Mouse (Mus musculus): ENCODE measurements at regions not wholly inside any gene's neighbourhood (a gene's known extent, or its start where the extent isn't known, plus 50 kb on each side); places are given as distances from the start of the nearest gene placed in this dataset.
A peak's percentile ranks its signal among the peaks of the same experiment; 100 is the strongest.
"Not testable (repeated sequence)": the region's sequence is repeated elsewhere in the genome, so short reads cannot be mapped to it uniquely, and the experiment has no call there.

DNA sequence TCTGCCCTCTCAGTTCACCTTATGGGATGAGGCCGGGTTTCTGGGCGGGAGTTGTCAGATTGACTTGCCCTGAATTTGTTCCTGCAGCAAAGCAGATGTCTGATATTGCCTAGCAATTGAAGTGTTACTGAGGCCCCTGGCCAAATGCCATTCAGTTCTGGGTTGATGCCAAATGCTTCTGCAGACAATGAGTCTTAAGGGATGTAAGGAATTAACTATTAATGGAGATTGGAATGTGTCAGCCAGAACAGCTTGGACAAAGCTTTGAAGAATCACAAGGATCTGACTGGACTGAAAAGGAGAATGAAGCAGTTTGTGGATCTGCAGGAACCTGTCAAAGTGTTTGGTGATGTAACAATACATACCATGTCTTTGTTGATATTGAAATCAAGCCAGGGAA is 140.7 kb upstream of the Cldn34b3 start:
- H3K4me1 ChIP-seq (replicated peaks; ENCODE audit: insufficient read depth, low read length) = no peaks in the 10 kb centered on the region; the same call in 1 of the 2 replicates
- no peak overlapping the region for H3K27ac ChIP-seq
- no peak overlapping the region for H3K4me3 ChIP-seq (replicated peaks; ENCODE audit: low read depth, low read length)
- H3K9ac ChIP-seq (ENCODE audit: low read depth, low read length) = no peak overlapping the region
- WGBS = 42% methylated on average over 2 of the region's 2 CpGs
- DNase-seq (ENCODE audit: low spot score) (peak; percentile 47), ATAC-seq (replicated peaks; ENCODE audit: low FRiP score, low read depth) (no peak)
- H3K9me3 ChIP-seq (replicated peaks; ENCODE audit: low read length) = no peaks in the 10 kb centered on the region
- H3K36me3 ChIP-seq (ENCODE audit: insufficient read depth, low read length) = no peaks in the 10 kb centered on the region
- H3K4me2 ChIP-seq (ENCODE audit: low read length) = no peak overlapping the region
- no peaks in the 10 kb centered on the region for H3K27me3 ChIP-seq (ENCODE audit: insufficient read depth, low read length)
- TF ChIP-seq CTCF (IDR thresholded peaks at IDR 0.05; ENCODE audit: low read depth) = no peak

DNA sequence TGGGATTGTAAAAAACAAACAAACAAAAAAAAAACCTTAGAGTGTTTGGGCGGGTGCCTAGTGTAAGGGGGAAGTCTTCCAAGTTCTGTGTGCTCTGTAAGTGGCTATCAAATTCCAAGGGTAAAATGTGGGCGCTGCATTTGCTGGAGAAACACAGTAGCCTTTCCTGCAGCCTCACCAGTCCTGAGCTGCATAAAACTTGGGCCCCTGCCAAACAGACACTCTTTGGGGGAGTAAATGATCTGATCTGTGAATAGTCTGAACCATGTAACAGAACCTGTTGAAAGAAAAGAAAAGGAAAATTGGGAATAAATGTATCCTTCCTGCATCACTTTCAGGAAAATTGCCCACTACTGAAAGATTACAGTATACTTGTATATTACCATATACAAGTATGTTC is 126.4 kb upstream of the Cldn34b3 start:
- Histone ChIP-seq H3K4me2 (ENCODE audit: low read length) (no peak overlapping the region), H3K27ac (no peak overlapping the region), H3K36me3 (ENCODE audit: insufficient read depth, low read length) (no peaks in the 10 kb centered on the region), H3K9ac (ENCODE audit: low read depth, low read length) (no peak overlapping the region), H3K27me3 (ENCODE audit: insufficient read depth, low read length) (no peaks in the 10 kb centered on the region), H3K4me1 (replicated peaks; ENCODE audit: insufficient read depth, low read length) (no peaks in the 10 kb centered on the region), H3K4me3 (replicated peaks; ENCODE audit: low read depth, low read length) (no peak overlapping the region), H3K9me3 (replicated peaks; ENCODE audit: low read length) (no peaks in the 10 kb centered on the region)
- DNase-seq (ENCODE audit: low spot score) (no peak), ATAC-seq (replicated peaks; ENCODE audit: low FRiP score, low read depth) (no peak)
- 45% methylated on average over 2 of the region's 2 CpGs for WGBS
- no peak for TF ChIP-seq CTCF (IDR thresholded peaks at IDR 0.05; ENCODE audit: low read depth)

DNA sequence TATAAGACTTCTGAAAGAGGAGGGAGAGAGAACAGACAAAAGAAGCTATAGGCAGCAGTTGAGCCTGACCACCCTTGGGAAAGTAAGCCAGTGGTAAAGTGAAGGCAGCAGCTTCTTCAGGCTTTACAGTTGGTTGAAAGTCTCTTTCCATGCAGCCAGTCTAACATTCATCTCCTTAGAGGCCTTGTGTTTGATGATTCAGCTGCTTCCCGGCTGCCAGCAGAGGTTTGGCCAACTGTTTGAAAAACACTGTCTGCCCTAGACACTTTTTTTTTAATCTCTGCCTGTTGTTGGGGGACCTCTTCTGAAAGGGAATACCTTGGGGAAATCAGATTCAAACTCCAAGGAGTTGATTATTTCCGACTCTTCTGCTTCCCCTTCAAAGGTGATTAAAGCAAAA is 123.1 kb upstream of the Cldn34b3 start:
- Histone ChIP-seq H3K27me3 (ENCODE audit: insufficient read depth, low read length) (no peaks in the 10 kb centered on the region), H3K27ac (no peak overlapping the region), H3K9me3 (replicated peaks; ENCODE audit: low read length) (no peaks in the 10 kb centered on the region), H3K4me1 (replicated peaks; ENCODE audit: insufficient read depth, low read length) (no peaks in the 10 kb centered on the region), H3K9ac (ENCODE audit: low read depth, low read length) (no peak overlapping the region), H3K4me3 (replicated peaks; ENCODE audit: low read depth, low read length) (no peak overlapping the region), H3K4me2 (ENCODE audit: low read length) (no peak overlapping the region), H3K36me3 (ENCODE audit: insufficient read depth, low read length) (no peaks in the 10 kb centered on the region)
- TF ChIP-seq CTCF (IDR thresholded peaks at IDR 0.05; ENCODE audit: low read depth) = no peak
- 79% methylated on average over 2 of the region's 2 CpGs for WGBS
- DNase-seq (ENCODE audit: low spot score) (no peak), ATAC-seq (replicated peaks; ENCODE audit: low FRiP score, low read depth) (no peak)

DNA sequence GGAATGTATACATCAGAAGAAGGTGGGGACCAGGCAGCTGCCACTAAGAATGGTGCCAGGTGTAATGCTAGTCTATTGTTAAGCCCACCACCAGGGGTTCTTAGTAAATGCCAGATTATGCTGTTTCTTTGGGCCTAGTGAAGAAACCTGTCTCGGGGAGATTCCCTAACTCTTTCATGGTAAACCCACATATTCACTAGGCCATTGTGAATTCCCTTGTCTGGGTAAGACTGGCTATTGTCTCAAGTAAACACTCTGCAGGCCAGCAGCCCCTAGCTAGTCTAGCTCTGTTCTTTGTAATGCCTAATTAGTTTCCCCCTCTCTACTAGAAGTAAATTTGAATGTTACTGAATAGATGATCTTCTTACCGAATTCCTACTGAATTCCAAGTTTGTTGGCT is 89.3 kb upstream of the Cldn34b3 start:
- WGBS = 92% methylated on average over 2 of the region's 2 CpGs
- not testable (repeated sequence) for H3K27me3 ChIP-seq (ENCODE audit: insufficient read depth, low read length)

DNA sequence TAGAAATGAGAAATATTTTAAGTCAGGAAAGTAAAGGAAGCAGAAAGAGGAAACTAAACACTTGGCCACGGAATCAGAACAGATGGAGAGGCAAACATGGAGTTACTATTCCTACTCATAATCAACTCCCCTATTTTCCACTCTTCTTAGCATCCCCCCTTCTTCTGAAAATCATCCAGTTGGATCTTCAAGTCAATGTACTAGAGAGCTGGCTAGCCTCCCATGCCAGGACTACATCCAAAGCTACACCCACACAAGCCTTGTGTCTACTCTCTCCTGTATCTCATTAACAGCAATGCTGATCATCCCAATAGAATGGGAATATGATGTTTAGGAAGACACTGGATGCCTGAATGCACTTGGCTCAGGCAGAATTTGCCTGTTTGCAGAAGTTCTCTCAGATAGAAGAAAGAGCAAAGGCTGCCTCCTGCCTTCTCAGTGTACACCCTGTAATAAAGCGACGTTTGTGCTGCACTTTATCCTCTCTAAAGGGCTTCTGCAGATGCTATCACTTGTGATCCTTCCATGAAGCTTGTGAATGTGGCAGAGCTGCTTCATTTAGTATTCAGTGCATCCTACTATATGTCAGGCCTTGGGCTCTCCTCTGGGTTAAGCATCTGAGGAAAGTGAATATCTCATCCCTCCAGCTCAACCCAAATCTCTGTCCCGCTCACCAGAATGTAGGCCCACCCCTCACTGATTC is 82.5 kb upstream of the Cldn34b3 start:
- no peak for ATAC-seq (replicated peaks; ENCODE audit: low FRiP score, low read depth)
- WGBS = 75% methylated on average over 4 of the region's 4 CpGs
- TF ChIP-seq CTCF (IDR thresholded peaks at IDR 0.05; ENCODE audit: low read depth) = no peak

More for the DNA sequence above, 89.3 kb upstream of the Cldn34b3 start:
- not testable (repeated sequence) for H3K27ac ChIP-seq; H3K9ac ChIP-seq (ENCODE audit: low read depth, low read length); H3K4me1 ChIP-seq (replicated peaks; ENCODE audit: insufficient read depth, low read length); H3K36me3 ChIP-seq (ENCODE audit: insufficient read depth, low read length); ATAC-seq (replicated peaks; ENCODE audit: low FRiP score, low read depth); H3K4me3 ChIP-seq (replicated peaks; ENCODE audit: low read depth, low read length); H3K9me3 ChIP-seq (replicated peaks; ENCODE audit: low read length); DNase-seq (ENCODE audit: low spot score); H3K4me2 ChIP-seq (ENCODE audit: low read length)

DNA sequence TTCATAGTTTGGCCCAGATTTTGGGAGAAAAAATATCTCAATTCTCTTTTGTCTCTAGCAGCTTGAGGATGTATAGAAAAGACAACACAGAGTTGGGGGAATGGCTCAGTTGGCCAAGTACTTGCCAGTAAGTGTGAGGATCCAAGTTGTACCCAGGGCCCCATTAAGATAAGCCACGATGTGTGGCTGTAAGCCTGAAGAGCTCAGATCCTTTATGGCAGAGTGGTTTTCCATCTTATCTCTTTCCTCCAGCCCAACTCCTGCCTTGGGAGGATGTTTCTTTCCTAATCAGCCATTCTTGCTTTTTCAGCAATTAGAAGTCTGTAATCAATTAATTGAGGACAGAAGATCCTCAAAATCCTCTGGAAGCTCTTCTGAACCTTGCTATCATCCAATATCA is 63.5 kb upstream of the Cldn34b3 start:
- no peaks in the 10 kb centered on the region for H3K36me3 ChIP-seq (ENCODE audit: insufficient read depth, low read length)
- no peak overlapping the region for H3K27ac ChIP-seq
- no peak overlapping the region for H3K4me3 ChIP-seq (replicated peaks; ENCODE audit: low read depth, low read length)
- ATAC-seq (replicated peaks; ENCODE audit: low FRiP score, low read depth) = no peak
- no peaks in the 10 kb centered on the region for H3K4me1 ChIP-seq (replicated peaks; ENCODE audit: insufficient read depth, low read length)
- no peaks in the 10 kb centered on the region for H3K9me3 ChIP-seq (replicated peaks; ENCODE audit: low read length)
- 84% methylated on average over 1 of the region's 1 CpGs for WGBS
- no peak overlapping the region for H3K9ac ChIP-seq (ENCODE audit: low read depth, low read length)
- H3K27me3 ChIP-seq (ENCODE audit: insufficient read depth, low read length) = no peaks in the 10 kb centered on the region
- no peak overlapping the region for H3K4me2 ChIP-seq (ENCODE audit: low read length)
- DNase-seq (ENCODE audit: low spot score) = no peak
- TF ChIP-seq CTCF (IDR thresholded peaks at IDR 0.05; ENCODE audit: low read depth) = no peak

More for the DNA sequence above, 82.5 kb upstream of the Cldn34b3 start:
- Histone ChIP-seq H3K27ac (no peak overlapping the region), H3K4me3 (replicated peaks; ENCODE audit: low read depth, low read length) (no peak overlapping the region), H3K27me3 (ENCODE audit: insufficient read depth, low read length) (no peaks in the 10 kb centered on the region), H3K9ac (ENCODE audit: low read depth, low read length) (no peak overlapping the region), H3K36me3 (ENCODE audit: insufficient read depth, low read length) (no peaks in the 10 kb centered on the region), H3K4me2 (ENCODE audit: low read length) (no peak overlapping the region), H3K9me3 (replicated peaks; ENCODE audit: low read length) (no peaks in the 10 kb centered on the region), H3K4me1 (replicated peaks; ENCODE audit: insufficient read depth, low read length) (no peaks in the 10 kb centered on the region)
- DNase-seq (ENCODE audit: low spot score) = no peak

GRCm38 (mm10) chrX:76201366-76201765 is 62.7 kb upstream of the Cldn34b3 start:
- H3K4me3 ChIP-seq (replicated peaks; ENCODE audit: low read depth, low read length) = no peak overlapping the region
- H3K27ac ChIP-seq = no peak overlapping the region
- H3K9ac ChIP-seq (ENCODE audit: low read depth, low read length) = no peak overlapping the region
- 26% methylated on average over 4 of the region's 4 CpGs for WGBS
- H3K4me1 ChIP-seq (replicated peaks; ENCODE audit: insufficient read depth, low read length) = no peaks in the 10 kb centered on the region
- peak; percentile 46 for DNase-seq (ENCODE audit: low spot score)
- peak; percentile 79 for TF ChIP-seq CTCF (IDR thresholded peaks at IDR 0.05; ENCODE audit: low read depth)
- H3K4me2 ChIP-seq (ENCODE audit: low read length) = no peak overlapping the region
- no peak for ATAC-seq (replicated peaks; ENCODE audit: low FRiP score, low read depth)
- no peaks in the 10 kb centered on the region for H3K36me3 ChIP-seq (ENCODE audit: insufficient read depth, low read length)
- H3K27me3 ChIP-seq (ENCODE audit: insufficient read depth, low read length) = no peaks in the 10 kb centered on the region
- no peaks in the 10 kb centered on the region for H3K9me3 ChIP-seq (replicated peaks; ENCODE audit: low read length)

All from kidney, postnatal 0 days (tissue).